Mouse (Mus musculus): ENCODE data around the gene Syvn1. TPM values are rescaled to one million over a fixed set of nuclear protein-coding genes. Genes with fewer than 3 reads are reported as not detected.

The Syvn1 gene
- total and polyA plus RNA-seq, 3 experiments = 14.3 to 55.0 TPM; not detected in 1

GRCm38 (mm10) chr19:6057313-6058096, 11.1 kb downstream of the Syvn1 start, which contains the start of the genes Mrpl49 and Fau (continued):
- TF ChIP-seq TBP (IDR thresholded peaks at IDR 0.05; ENCODE audit: low read depth, low read length) (peak; percentile 87), HCFC1 (IDR thresholded peaks at IDR 0.05; ENCODE audit: low read depth, low read length) (peak; percentile 95), GABPA (IDR thresholded peaks at IDR 0.05; ENCODE audit: low read depth, low read length) (no peak), GATA1 (IDR thresholded peaks at IDR 0.05; ENCODE audit: low read depth, low read length) (no peak)

- Histone ChIP-seq H3K27me3 (ENCODE audit: control insufficient read depth in 1 of 2, insufficient read depth in 2 of 2, low read length in 2 of 2) (no peaks in the 10 kb centered on the region), H3K9ac (ENCODE audit: control insufficient read depth, low read depth, low read length, poor library complexity, severe bottlenecking) (peak overlapping the region; percentile 95), H3K4me1 (ENCODE audit: control insufficient read depth in 1 of 2, insufficient read depth in 2 of 2, low read length in 2 of 2) (peaks cover 0 to 16% of the 10 kb centered on the region in 2 experiments; a peak in 1 of 4 replicates), H3K36me3 (ENCODE audit: control insufficient read depth in 1 of 2, insufficient read depth in 2 of 2, low read length in 2 of 2) (peaks cover 4 to 23% of the 10 kb centered on the region in 2 experiments; a peak in 3 of 4 replicates), H3K9me3 (replicated peaks; ENCODE audit: insufficient read depth, low read length) (no peaks in the 10 kb centered on the region), H3K27ac (ENCODE audit: control insufficient read depth, low read depth, low read length) (peak overlapping the region; percentile 67), H3K4me3 (ENCODE audit: control insufficient read depth in 1 of 2, insufficient read depth in 1 of 2, low read depth in 2 of 2, low read length in 2 of 2) (peak overlapping the region; percentile 81 to 85), H3K79me2 (ENCODE audit: control insufficient read depth, insufficient read depth, low read length, poor library complexity) (peaks cover 49% of the 10 kb centered on the region)
- peak; percentile 2; the same call in 1 of the 2 replicates for TF ChIP-seq SIN3A (IDR thresholded peaks at IDR 0.05; ENCODE audit: low read length)
- TF ChIP-seq TAL1 (IDR thresholded peaks at IDR 0.05; ENCODE audit: low read length) = no peak
- DNase-seq (ENCODE audit: low read depth, low spot score) = peak; percentile 39
These were observed 12.1 kb downstream of the Syvn1 start for GRCm38 (mm10) chr19:6058513-6058912.

- Histone ChIP-seq H3K4me1 (ENCODE audit: control insufficient read depth in 1 of 2, insufficient read depth in 2 of 2, low read length in 2 of 2) (peaks cover 0 to 16% of the 10 kb centered on the region in 2 experiments; a peak in 1 of 4 replicates), H3K36me3 (ENCODE audit: control insufficient read depth in 1 of 2, insufficient read depth in 2 of 2, low read length in 2 of 2) (peaks cover 4 to 23% of the 10 kb centered on the region in 2 experiments; a peak in 3 of 4 replicates), H3K4me3 (ENCODE audit: control insufficient read depth in 1 of 2, insufficient read depth in 1 of 2, low read depth in 2 of 2, low read length in 2 of 2) (peak overlapping the region; percentile 81 to 85), H3K27ac (ENCODE audit: control insufficient read depth, low read depth, low read length) (peak overlapping the region; percentile 67), H3K79me2 (ENCODE audit: control insufficient read depth, insufficient read depth, low read length, poor library complexity) (peaks cover 49% of the 10 kb centered on the region), H3K9me3 (replicated peaks; ENCODE audit: insufficient read depth, low read length) (no peaks in the 10 kb centered on the region), H3K27me3 (ENCODE audit: control insufficient read depth in 1 of 2, insufficient read depth in 2 of 2, low read length in 2 of 2) (no peaks in the 10 kb centered on the region), H3K9ac (ENCODE audit: control insufficient read depth, low read depth, low read length, poor library complexity, severe bottlenecking) (peak overlapping the region; percentile 95)
- DNase-seq (ENCODE audit: low read depth, low spot score) = peak; percentile 32
- TF ChIP-seq CTCF (IDR thresholded peaks at IDR 0.05 in 2 of 3, conservative IDR thresholded peaks at IDR 0.05 in 1 of 3; ENCODE audit: control insufficient read depth in 1 of 3, insufficient read depth in 1 of 3, low read depth in 2 of 3, low read length in 3 of 3, poor library complexity in 1 of 3, severe bottlenecking in 1 of 3) = no peak
- no peak for TF ChIP-seq JUND (IDR thresholded peaks at IDR 0.05; ENCODE audit: low read depth, low read length)
- no peak for TF ChIP-seq BHLHE40 (IDR thresholded peaks at IDR 0.05; ENCODE audit: borderline replicate concordance, low read depth, low read length)
- no peak for TF ChIP-seq SMC3 (IDR thresholded peaks at IDR 0.05; ENCODE audit: low read depth, low read length)
- no peak for TF ChIP-seq POLR2AphosphoS5 (IDR thresholded peaks at IDR 0.05; ENCODE audit: borderline replicate concordance, low read depth, low read length)
- no peak for TF ChIP-seq RAD21 (IDR thresholded peaks at IDR 0.05; ENCODE audit: low read depth, low read length)
- TF ChIP-seq ZKSCAN1 (IDR thresholded peaks at IDR 0.05; ENCODE audit: low read depth, low read length) = no peak
- no peak for TF ChIP-seq MYC (IDR thresholded peaks at IDR 0.05; ENCODE audit: low read depth, low read length)
- no peak for TF ChIP-seq MAX (IDR thresholded peaks at IDR 0.05; ENCODE audit: low read length)
- TF ChIP-seq E2F4 (IDR thresholded peaks at IDR 0.05; ENCODE audit: borderline replicate concordance, low read depth, low read length) = no peak
- no peak for TF ChIP-seq ELF1 (IDR thresholded peaks at IDR 0.05; ENCODE audit: low read depth, low read length)
- no peak for TF ChIP-seq NRF1 (IDR thresholded peaks at IDR 0.05; ENCODE audit: insufficient read depth, low read depth, low read length, poor library complexity, severe bottlenecking)
- TF ChIP-seq MAZ (IDR thresholded peaks at IDR 0.05; ENCODE audit: low read depth, low read length) = no peak
- TF ChIP-seq CHD1 (IDR thresholded peaks at IDR 0.05; ENCODE audit: low read depth, low read length) = no peak
- TF ChIP-seq GABPA (IDR thresholded peaks at IDR 0.05; ENCODE audit: low read depth, low read length) = no peak
- no peak for TF ChIP-seq TCF12 (IDR thresholded peaks at IDR 0.05; ENCODE audit: low read depth, low read length)
- no peak for TF ChIP-seq UBTF (IDR thresholded peaks at IDR 0.05; ENCODE audit: borderline replicate concordance, insufficient read depth, low read depth, low read length)
These were observed 12.6 kb downstream of the Syvn1 start for GRCm38 (mm10) chr19:6058966-6059365.
